Mouse (Mus musculus) ES-Bruce4 (cell line): ENCODE data around the gene Coro1c.

Experiments used
- CTCF ChIP-seq: IDR thresholded peaks from one replicate; pipeline ENCODE4 v1.8.1; 2011; ENCODE audit warnings: low read depth, low read length
- POLR2A ChIP-seq: IDR thresholded peaks from one replicate; pipeline ENCODE4 v1.8.1; 2011; ENCODE audit warnings: low read length; ENCODE audit not compliant: insufficient read depth

GRCm38 (mm10) chr5:113855117-113855516, 53.4 kb downstream of the Coro1c start:
- TF ChIP-seq POLR2A (no peak), CTCF (no peak)
